Comparison of ENCODE assay signal across 7 mouse cellular contexts in genomic region chr15:79466601-79467286, GRCm38 (mm10). TPM values are rescaled to one million over a fixed set of nuclear protein-coding genes. Genes with fewer than 3 reads are reported as not detected.
A peak's percentile ranks its signal among the peaks of the same experiment; 100 is the strongest.
DNase-seq lines count a peak whose midpoint lies in the region; ATAC-seq and TF ChIP-seq lines count a peak whose summit lies in the region.

No protein-coding gene starts in this region.

- intact Hi-C loops in left cerebral cortex, postnatal 36 days (cut with DNase I): loop anchor here (1.0 to 5.0 kb wide), 2 partner anchors 84 to 223 kb away; no protein-coding TSS in a partner anchor

- 7% methylated on average over 18 of the region's 18 CpGs for WGBS in intestine, postnatal 0 days
- 5% methylated on average over 18 of the region's 18 CpGs for WGBS in midbrain, embryonic 12.5 days

- no peaks in the 10 kb centered on the region; the same call in 1 of the 2 replicates for H3K27me3 ChIP-seq in intestine, postnatal 0 days (replicated peaks; ENCODE audit: control insufficient read depth, insufficient read depth, low read length)
- H3K27me3 ChIP-seq in midbrain, embryonic 12.5 days: peaks cover 37% of the 10 kb centered on the region

- ATAC-seq in granulocyte monocyte progenitor cell, adult 5-6 weeks (replicated peaks; ENCODE audit: poor library complexity, severe bottlenecking): peak; percentile 89
- peak; percentile 72 for ATAC-seq in intestine, postnatal 0 days
- ATAC-seq in midbrain, embryonic 12.5 days (ENCODE audit: low FRiP score, low read depth): peak; percentile 87

- no peaks in the 10 kb centered on the region for H3K36me3 ChIP-seq in intestine, postnatal 0 days (ENCODE audit: control insufficient read depth, insufficient read depth)
- H3K36me3 ChIP-seq in midbrain, embryonic 12.5 days: no peaks in the 10 kb centered on the region

- no peak overlapping the region for H3K27ac ChIP-seq in intestine, postnatal 0 days (ENCODE audit: low read depth, low read length)
- no peak overlapping the region for H3K27ac ChIP-seq in midbrain, embryonic 12.5 days (replicated peaks)

- TF ChIP-seq CTCF in intestine, postnatal 0 days (IDR thresholded peaks at IDR 0.05; ENCODE audit: low read depth): peak; percentile 100

- peak; percentile 85 for DNase-seq in adrenal gland, adult 2 months
- peak; percentile 89 for DNase-seq in embryo, embryonic 11 days
- DNase-seq in left cerebral cortex, postnatal 36 days (ENCODE audit: low spot score in 2 of 2): peak; percentile 73 to 84
- peak; percentile 74 for DNase-seq in skeletal muscle tissue, adult 2 months (ENCODE audit: low read depth, low spot score)

- H3K9ac ChIP-seq in intestine, postnatal 0 days (ENCODE audit: low read depth, low read length): no peak overlapping the region
- H3K9ac ChIP-seq in midbrain, embryonic 12.5 days (replicated peaks): no peak overlapping the region

- H3K4me2 ChIP-seq in intestine, postnatal 0 days (replicated peaks; ENCODE audit: low read depth): no peak overlapping the region
- no peak overlapping the region for H3K4me2 ChIP-seq in midbrain, embryonic 12.5 days (replicated peaks)

- no peaks in the 10 kb centered on the region for H3K4me1 ChIP-seq in intestine, postnatal 0 days (replicated peaks; ENCODE audit: control insufficient read depth, insufficient read depth, low read length)
- H3K4me1 ChIP-seq in midbrain, embryonic 12.5 days: no peaks in the 10 kb centered on the region; the same call in 1 of the 2 replicates

- no peak overlapping the region for H3K4me3 ChIP-seq in intestine, postnatal 0 days (ENCODE audit: low read depth, low read length)
- no peak overlapping the region for H3K4me3 ChIP-seq in midbrain, embryonic 12.5 days

- no peaks in the 10 kb centered on the region for H3K9me3 ChIP-seq in intestine, postnatal 0 days (ENCODE audit: control insufficient read depth)
- H3K9me3 ChIP-seq in midbrain, embryonic 12.5 days: 0 out of 2 replicates have a peak, but pooled peaks cover 2% of the 10 kb centered on the region

RNA-seq across cellular contexts. Expression of gene Csnk1e, which starts 11.4 kb away (rescaled TPM):
- total RNA-seq in adrenal gland, adult 2 months (2021): 10 to 100 TPM; 74.6 to 87.7 TPM
- polyA plus RNA-seq in adrenal gland, adult 2 months (2012; rRNA removed): 59.2 and 65.3 TPM in 2 replicates
- total RNA-seq in granulocyte monocyte progenitor cell, adult 5-6 weeks (2014; fragmentation: Nextera tagmentation): 63.6 and 79.1 TPM in 2 replicates
- 31.3 and 31.6 TPM in 2 replicates for total RNA-seq in granulocyte monocyte progenitor cell, adult 5-6 weeks (2017)
- 18.2 and 25.7 TPM in 2 replicates for polyA plus RNA-seq in intestine, postnatal 0 days (2015; fragmentation: Nextera tagmentation; extraction: Ambion mirVana)
- total RNA-seq in left cerebral cortex, postnatal 36 days (2021): 100 to 1,000 TPM; 135 to 154 TPM
- 267 and 291 TPM in 2 replicates for polyA plus RNA-seq in midbrain, embryonic 12.5 days (2016; fragmentation: Nextera tagmentation; extraction: Ambion mirVana)

RNA-seq across cellular contexts. Expression of gene Kcnj4, which starts 38.3 kb away (rescaled TPM):
- total RNA-seq in adrenal gland, adult 2 months (2021): 1 to 10 TPM in 1 of 2 experiments, under 1 TPM in 1; 0.20 to 6.3 TPM
- polyA plus RNA-seq in adrenal gland, adult 2 months (2012; rRNA removed): 0.36 and 3.8 TPM in 2 replicates
- total RNA-seq in granulocyte monocyte progenitor cell, adult 5-6 weeks (2014; fragmentation: Nextera tagmentation): not detected in 2 replicates
- total RNA-seq in granulocyte monocyte progenitor cell, adult 5-6 weeks (2017): not detected in 2 replicates
- not detected in 2 replicates for polyA plus RNA-seq in intestine, postnatal 0 days (2015; fragmentation: Nextera tagmentation; extraction: Ambion mirVana)
- 100 to 1,000 TPM; 207 to 223 TPM for total RNA-seq in left cerebral cortex, postnatal 36 days (2021)
- polyA plus RNA-seq in midbrain, embryonic 12.5 days (2016; fragmentation: Nextera tagmentation; extraction: Ambion mirVana): not detected in 2 replicates

RNA-seq across cellular contexts. Expression of gene Kdelr3, which starts 49.5 kb away (rescaled TPM):
- 1 to 10 TPM; 1.9 to 4.1 TPM for total RNA-seq in adrenal gland, adult 2 months (2021)
- polyA plus RNA-seq in adrenal gland, adult 2 months (2012; rRNA removed): 2.9 and 3.1 TPM in 2 replicates
- total RNA-seq in granulocyte monocyte progenitor cell, adult 5-6 weeks (2014; fragmentation: Nextera tagmentation): 0.38 TPM in 1 of 2 replicates, not detected in the other
- 0.56 TPM in 1 of 2 replicates, not detected in the other for total RNA-seq in granulocyte monocyte progenitor cell, adult 5-6 weeks (2017)
- polyA plus RNA-seq in intestine, postnatal 0 days (2015; fragmentation: Nextera tagmentation; extraction: Ambion mirVana): 75.7 and 95.2 TPM in 2 replicates
- total RNA-seq in left cerebral cortex, postnatal 36 days (2021): 1 to 10 TPM in 1 of 2 experiments, under 1 TPM in 1; 0.59 to 1.1 TPM
- 18.2 and 26.6 TPM in 2 replicates for polyA plus RNA-seq in midbrain, embryonic 12.5 days (2016; fragmentation: Nextera tagmentation; extraction: Ambion mirVana)

Comparison
In these comparisons a context has a peak if more than half of its experiments do, and no peak if none do; other contexts are left out.
1. RNA of gene Kcnj4, which starts 38.3 kb away (total RNA-seq): 207 to 223 TPM in left cerebral cortex, postnatal 36 days; 0.20 to 6.3 TPM in adrenal gland, adult 2 months and not detected in granulocyte monocyte progenitor cell, adult 5-6 weeks; every median in the first group is over 10 times any median in the second.
2. Peak in every context shown above with its lines, with median percentiles within 50 percentile points of each other: DNase-seq and ATAC-seq.